Mouse (Mus musculus) yolk sac, embryonic 10.5 days (tissue): Measurements from ENCODE around the gene Daam1.

Experiments
- DNase-seq: peaks from one replicate; pipeline ENCODE4 v3.0.0-alpha.2; 2017; ENCODE audit warnings: low spot score

Gene Daam1

DNA sequence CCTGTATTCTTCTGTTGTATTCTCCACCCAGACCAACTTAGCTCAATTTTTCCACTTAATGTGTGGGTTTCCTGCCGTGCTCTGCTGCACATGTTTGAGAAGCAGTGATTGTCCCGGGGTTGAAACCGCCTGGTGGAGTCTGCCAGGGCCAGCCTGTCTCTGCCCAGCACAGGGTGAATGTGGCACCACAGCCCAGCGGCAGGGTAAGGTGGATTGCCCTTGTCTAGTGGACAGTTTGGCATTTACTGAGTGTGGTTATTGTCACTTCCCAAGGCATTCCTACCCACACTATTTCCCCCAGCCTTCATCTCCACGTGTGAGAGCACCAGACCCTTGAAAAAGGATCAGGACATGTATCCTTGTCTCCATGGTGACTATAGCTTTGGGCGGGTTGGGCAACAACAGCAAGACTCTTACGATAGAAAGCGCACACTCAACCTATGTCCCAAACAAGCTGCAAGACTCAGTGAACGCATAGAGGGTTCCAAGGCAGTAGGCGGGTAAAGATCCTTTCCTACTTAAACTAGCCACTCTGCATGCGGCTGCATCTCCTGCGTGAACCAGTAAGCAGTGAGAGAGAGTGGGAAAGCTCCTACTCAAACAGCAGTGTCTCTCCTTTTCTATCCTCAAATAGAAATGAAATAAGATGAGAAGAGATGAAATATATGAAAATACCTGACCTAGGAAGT is 139.2 kb downstream of the Daam1 start:
- DNase-seq = no peak

DNA sequence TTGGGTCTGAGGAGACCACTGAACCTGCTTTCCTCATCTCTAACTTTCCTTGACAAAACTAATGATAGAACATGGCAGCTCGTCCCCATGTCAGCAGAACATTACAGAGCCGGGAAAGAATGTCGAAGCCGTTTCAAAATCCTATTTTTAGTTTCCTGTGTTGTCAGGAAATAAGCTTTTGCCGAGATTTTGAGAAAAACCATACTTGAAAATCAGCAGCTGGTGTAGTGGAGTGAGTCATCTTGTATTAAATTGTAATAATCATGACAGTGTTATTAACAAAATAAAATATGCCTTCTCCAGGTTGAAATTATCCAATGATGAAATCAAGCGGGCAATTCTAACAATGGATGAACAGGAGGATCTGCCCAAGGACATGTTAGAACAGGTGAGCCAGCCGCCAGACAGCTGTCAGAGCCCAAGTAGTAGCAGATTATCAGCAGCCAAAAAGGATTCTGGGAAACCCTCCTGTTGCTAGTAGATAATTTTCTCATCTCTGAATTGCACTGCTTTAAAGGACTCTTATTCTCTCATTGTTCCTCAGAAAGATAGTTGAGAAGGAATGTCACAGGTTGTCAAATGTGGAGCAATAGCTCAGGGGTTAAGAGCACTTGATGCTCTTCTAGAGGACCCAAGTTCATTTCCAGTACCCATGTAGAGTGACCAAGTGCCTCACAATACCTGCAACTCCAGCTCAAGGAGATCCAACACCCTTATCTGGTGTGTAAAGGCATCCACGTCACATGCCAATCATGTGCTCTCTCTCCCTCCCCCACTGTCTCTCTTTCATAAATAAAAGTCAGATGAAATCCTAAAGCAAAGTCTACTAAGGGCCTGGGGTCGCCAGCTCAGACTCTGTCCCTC is 140.1 kb downstream of the Daam1 start:
- no peak for DNase-seq

DNA sequence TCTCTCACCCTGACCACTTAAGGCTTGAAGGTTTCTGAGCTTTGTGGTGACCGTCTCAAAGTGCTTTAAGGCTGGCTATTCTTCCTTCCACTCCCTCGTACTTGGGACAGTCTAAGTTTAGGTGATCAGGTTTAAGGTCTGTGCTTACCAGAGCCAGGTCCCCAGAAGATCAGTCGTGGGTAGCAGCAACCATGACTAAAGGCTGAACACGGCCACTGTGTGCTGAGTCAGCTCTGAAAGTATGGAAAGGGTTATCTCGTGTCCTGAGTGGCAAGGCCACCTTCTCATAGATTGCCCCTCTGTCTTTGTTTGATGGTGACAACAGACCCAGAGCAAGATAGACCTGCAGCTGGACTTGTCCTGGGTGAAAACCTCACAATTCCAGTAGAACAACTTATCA is 141.2 kb downstream of the Daam1 start:
- DNase-seq = no peak

DNA sequence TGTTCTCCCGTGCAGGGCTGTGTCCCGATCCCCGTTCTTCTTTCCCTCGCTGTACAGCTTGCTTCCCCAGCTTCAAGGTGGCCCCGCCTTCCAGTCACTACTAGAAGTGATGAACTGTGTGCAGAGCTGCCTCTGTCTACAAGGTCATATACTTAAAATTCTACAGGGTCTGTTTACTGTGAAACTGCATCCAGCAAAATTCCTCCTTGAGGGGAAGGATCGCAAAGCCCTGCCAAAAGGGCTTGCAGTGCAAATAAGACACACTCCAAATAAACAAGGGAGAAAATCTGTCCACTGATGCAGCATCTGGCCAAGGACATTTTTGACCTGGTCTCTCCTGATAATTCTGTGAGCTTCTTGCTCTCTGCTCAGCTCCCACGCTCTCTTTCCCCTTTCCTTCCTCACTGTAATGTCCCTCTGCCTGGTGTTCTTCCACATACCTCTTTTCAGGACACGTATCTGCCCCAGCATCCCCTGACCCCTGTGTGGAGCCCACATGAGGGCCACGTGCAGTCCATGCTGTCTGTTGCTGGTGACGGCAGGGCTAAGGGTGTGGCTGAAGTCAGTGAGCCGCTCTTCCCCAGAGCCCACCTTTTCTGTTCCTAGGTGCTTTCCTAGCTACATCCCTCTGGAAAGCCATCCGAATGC is 141.9 kb downstream of the Daam1 start:
- DNase-seq = peak; percentile 22

DNA sequence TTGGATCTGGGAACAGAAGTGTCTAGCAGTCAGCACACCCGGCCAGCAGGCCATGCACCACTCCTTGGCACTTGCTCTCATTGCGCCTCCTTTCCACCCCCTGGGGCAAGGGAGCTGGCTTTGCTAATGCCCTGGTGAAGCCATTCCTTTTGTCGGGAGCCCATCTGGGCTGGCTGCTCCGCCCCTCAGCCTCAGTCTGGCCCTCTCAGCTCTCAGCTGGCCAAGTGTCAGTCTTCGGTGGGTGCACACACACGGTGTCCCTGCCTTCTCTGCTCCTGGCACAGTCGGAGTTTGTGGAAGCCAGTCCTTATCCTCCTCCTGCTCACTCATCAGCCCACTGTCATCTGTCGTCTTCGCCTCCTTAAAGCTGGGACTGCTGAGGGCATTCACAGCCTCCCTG is 142.7 kb downstream of the Daam1 start:
- no peak for DNase-seq

DNA sequence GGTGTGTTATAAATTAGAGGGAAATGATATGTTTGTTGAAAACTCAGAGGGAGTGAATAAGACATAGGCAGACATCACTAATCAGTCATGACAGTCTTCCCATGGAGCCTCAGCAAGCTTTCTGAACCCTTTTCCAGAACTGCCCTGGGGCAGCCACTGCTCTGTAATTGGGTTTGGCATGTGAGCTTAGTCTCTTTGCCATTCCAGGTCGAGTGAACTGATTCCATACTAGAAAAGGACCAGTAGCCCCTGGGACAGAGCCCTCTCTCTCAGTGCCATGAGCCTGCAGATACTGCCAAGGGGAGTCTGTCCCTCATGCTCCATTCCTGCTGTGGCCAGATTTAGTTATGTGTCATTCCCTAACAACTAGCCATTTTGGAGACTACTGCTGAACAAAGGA is 144.7 kb downstream of the Daam1 start:
- DNase-seq = no peak

DNA sequence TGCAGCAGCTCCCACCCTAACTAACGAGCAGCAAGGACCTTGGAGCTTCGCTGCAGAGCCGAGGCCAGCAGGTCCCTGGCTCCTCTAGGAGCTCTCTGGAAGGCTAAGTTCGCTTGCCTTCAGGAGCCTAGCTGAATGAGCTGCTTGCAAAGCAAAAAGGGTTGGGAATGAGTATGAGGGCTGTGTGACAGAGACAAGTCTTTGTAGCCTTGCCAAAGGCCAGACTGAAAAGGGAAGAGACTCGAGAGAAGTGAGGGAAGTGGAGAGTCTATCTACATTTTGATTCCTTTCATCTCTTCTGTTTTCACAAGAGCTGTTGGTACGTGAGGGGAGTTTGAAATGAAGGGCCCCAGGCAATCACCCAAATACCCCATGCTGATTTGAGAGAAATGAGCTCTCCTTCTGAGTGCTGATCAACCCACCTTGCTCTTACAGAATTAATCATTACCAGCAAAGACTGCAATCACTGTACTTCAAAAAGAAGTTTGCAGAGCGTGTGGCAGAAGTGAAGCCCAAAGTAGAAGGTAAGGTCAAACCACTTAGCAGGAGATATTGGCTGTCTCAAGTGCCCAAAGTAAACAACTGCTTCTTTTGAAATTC is 145.6 kb downstream of the Daam1 start:
- peak; percentile 19 for DNase-seq

DNA sequence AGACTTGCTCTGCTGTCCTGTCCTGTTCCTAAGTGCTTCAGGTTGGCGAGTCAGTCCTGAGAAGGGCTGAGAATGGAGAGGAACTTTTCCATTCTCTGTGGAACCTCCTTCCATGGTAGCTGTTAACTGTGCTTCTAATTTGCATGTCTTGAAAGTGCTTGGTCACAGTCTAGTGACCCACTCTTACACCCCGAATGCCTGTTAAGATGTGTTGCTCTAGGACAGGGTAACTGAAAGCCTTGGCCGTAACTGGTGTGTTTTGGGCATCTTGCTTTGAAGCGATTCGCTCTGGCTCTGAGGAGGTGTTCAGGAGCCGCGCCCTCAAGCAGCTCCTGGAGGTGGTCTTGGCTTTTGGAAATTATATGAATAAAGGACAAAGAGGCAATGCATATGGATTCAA is 146.5 kb downstream of the Daam1 start:
- no peak for DNase-seq

DNA sequence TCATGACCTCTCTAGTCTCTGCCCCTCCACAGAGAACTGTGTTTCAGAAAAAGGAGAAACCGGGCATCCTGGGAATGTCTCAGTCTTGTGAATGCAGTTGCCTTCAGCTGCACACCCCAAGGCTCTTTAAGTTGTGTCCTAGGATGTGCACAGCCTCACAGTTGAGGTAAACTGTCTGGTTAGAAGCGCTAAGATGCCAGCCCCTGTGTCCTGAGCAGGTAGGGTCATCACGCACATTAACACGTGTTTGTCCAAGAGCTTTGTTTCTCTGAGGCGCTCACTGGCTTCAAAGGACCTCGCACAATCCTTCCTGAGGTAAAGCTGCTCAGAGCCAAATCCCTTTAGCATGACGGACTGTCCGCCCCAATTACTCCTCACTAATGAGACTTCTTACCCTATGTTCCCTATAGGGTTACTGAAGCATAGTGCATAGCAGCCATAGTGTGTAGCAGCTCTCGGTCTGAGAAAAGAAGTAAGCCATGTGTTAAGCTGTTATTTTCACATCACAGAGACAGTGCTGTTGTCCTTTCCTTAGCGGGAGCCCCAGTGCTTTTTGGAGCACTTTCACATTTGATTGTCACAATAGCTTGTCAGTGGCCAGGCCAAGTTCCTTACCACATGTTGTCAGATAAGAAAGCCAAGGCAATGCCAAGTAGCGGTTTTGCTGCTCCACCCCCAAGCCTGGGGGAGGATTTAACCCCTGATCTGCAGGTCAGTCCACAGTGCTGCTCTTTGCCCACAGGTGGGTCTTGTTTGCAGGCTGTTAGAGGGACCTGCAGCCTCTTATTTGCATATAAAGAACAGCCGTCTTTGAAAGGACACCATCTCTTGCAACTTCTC is 147.9 kb downstream of the Daam1 start:
- peak; percentile 29 for DNase-seq

DNA sequence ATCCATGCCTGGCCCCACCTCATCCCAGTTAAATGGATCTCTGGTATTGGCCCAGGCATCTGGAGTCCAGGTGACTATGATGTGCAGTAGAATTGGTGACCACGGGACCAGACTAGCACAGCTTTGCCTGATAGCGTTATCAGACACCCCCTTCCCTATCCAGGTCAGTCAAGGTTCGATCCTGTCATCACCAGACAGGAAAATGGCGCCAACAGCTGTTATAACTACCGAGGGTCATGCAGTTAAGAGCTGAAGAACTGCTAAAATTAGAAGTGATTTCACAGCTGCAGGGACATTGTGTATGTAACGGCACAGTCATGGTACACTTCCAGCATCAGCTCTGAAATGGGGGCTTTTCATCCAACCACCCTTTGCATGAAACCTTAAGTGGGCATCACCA is 149.3 kb downstream of the Daam1 start:
- DNase-seq = no peak

DNA sequence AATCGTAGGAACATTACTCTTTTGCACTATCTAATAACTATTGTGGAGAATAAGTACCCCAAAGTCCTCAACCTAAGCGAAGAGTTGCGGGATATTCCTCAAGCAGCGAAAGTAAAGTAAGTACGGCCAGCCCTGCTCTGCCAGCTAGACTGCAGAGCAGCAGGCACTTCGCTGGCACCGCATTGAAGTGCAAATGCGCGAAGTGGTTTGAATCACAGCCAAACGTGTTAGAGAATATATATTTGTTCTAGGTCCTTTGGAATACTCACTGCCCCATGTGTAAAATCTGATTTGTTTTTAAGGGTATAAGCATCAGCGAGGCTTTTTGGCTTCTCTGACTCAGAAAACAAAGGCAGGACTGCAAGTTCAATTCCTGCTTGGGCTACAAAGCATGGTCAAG is 149.9 kb downstream of the Daam1 start:
- DNase-seq = no peak

DNA sequence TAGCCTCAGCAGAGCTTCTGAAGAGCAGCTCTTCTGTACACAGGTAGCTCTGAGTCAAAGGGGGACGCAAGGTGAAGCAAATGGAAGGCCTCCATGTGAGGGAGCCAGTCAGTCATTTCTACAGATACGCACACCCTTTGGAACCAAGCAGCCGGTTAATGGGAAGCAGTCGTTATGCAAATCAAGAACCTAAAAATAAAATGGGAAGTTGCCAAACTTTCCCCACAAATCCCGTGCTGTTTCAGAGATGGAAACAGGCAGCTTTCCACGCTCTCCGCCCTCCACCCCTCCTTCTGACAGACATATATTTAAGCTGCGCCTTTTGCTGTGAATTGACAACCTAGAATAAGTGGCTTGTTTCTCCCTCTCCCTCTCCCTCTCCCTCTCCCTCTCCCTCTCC is 150.4 kb downstream of the Daam1 start:
- DNase-seq = no peak

DNA sequence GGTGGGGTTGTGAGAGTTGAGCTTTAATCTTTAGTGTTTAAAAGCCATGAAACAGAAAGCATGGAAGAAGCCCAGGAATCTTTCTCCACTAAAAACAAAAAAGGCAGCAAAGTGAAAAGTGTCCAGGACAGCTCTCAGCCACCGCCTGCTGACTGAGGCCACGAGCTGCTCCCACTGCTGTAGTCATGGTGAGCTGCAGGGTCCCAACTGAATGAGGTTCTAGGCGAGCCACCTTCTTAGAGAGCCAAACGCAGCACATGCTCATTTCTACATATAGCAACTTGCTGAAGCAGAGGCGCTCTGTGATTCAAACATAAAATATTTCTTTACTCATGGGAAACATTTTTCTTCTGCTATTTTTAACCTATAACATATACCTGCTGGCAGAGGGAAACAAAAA is 150.9 kb downstream of the Daam1 start:
- no peak for DNase-seq

DNA sequence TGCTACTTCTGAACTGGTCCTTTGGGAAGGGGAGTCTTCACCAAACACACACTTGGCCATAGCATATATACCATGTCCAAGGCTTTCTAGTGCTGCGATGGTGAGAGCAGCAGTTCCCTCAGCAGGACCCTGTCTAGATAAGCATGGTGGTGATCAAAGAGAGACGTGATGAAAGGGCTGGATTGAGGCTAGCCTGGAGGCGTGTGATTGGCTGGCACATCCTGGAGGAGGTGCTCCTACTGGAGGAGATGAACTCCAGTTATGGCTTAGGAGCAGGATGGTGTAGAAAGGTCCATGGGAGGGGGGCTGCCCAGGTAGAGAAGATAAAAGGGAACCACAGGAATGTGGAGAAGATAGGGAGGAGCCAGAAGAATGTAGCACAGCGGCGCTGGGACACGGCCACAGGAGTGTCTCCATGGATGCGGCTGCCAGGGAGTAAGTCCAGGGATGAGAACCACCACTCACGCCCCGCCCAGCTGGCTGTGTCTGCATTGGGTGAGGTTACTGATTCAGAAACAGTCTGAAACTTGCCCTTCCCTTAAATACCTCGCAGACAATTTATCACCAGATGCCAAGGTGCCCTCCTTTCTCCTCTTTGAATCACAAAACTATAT is 152.3 kb downstream of the Daam1 start:
- DNase-seq = no peak

DNA sequence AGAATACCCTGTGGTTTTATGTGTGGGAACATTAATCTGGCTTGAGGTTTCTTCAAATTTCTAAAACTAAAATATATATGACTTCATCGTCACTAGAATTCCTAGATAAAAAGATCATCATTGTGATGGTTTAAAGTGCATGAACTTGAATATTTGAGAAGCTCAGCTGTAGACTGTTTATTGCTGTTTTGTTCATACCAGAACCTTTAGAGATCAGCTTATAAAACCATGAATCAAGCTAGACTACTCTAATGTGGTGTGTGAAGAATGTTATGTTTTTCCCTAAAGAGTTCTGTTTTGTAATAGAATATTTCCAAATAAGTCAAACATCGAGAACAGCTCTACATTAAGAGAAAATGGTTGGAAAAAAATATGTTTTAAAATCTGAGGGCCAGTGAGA is 156.3 kb downstream of the Daam1 start:
- DNase-seq = no peak

DNA sequence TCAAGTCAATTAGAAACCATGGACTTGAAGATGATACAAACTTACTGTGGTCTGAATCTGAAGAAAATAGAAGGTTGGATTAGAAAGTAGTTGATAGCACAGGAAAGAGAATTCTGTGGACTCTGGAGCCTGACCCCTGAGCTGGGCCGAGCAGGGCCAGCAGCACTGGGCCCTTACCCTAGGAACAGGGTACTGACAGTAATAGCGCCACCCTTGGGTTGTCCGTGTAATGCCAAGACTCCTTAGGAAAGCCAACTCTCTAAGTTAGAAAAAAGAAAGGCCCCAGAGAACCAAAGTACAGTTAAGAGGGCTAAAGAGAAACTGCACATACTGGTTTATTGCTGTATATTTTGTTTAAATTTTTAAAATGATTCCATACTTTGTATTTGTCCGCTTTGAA is 157.0 kb downstream of the Daam1 start:
- DNase-seq = no peak

DNA sequence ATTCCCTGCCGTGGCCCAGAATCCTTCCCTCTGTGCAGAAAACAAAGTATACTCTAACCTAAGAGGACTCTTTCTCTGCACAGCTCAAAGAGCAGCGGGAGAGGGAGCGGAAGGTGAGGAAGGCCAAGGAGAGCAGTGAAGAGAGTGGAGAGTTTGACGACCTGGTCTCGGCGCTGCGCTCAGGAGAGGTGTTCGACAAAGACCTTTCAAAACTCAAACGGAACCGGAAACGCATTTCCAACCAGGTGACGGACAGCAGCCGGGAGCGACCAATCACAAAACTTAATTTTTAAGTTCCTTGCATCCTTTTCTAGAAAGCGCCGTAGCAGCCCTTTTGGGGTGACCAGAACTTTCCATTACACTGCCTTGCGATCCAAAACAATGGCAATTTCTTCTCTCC is 158.7 kb downstream of the Daam1 start:
- no peak for DNase-seq

DNA sequence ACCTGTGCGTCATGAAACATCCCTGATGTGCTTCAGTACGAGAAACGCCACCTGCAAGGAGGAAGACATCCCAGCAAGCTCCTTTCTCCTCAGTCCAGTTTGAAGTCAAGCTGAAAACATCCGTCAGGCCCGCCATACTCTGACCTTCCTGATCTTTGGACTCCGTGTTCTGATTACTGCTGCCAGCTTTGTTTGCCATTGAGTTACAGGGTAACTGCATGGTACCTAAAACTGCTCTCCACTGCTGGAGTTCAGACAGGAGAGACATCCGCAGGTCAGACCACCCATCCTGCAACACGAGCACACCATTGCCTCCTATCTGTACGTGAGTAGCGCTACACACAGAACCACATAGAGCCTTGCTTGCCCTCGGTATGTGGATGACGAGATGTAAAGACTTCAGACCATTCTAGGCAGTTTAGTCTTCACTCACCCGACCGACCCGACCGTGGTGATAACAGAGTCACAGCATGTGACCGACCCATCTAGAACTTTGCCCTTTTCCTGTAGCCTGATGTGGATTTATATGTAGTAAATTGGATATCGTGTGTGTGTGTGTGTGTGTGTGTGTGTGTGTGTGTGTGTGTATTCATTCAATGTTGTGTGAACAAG is 161.8 kb downstream of the Daam1 start:
- peak; percentile 81 for DNase-seq

DNA sequence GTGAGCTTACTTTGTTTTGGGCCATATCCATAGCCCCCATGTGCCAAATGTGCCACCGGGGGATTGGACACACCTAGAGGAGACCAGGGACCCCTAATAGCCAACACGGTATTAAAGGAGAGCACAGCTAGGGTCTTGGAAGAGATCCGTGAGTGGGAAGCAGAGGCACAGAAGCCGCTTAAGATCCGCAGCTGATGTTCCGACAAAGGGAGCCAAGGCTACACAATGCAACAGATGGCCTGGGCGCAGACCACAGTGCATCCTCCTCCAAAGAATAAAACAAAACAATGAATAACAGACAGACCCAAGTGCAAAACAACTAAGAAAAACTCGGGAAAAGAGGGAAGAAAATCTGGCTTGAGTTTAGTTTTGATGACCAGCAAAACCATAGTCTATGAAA is 165.0 kb downstream of the Daam1 start:
- DNase-seq = no peak

DNA sequence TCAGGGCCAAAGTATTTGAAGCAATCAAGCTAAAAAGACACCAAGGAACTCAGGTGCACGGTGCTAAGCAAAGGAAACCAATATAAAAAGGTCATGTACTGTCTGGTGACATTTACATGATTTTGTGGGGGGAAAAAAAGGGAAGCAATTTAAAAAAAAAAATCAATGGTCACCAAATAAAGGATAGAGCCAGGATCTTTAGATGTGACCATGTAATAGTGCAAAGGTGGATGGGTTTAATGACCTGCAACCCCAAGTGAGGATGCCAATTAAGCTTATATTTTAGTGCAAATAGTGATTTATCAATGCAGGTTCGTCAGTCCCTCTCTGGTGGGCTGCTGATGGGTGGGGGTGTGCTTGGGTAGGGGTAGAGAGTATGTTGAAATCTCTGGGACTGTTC is 166.0 kb downstream of the Daam1 start:
- DNase-seq = no peak

DNA sequence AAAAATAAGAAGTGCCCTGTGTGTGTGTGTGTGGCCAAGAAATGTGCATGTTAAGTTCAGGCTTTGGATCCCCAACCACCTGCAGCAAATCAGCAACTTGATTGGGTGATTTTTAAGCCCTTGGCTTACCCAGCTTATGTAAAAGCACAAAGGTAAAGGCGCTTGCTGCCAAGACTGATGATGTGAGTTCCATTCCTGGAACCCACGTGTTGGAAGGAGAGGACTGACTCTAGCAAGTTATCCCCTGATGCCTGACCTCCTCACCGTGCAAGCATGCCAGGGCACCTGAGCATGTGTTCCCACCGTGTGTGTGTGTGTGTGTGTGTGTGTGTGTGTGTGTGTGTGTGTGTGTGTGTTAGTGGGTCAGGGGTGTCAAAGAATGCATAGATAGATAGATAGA is 166.5 kb downstream of the Daam1 start:
- DNase-seq = no peak
